Mouse (Mus musculus) G1E-ER4 (cell line): Measurements from ENCODE around the gene Smad5. TPM values are rescaled to one million over a fixed set of nuclear protein-coding genes. Genes with fewer than 3 reads are reported as not detected.
A peak's percentile ranks its signal among the peaks of the same experiment; 100 is the strongest.

ENCODE experiments used
- GATA1 ChIP-seq: IDR thresholded peaks from one replicate; pipeline ENCODE4 v1.8.0; 2012; ENCODE audit warnings: low read length, inconsistent platforms
- polyA plus RNA-seq: library from polyadenylated mRNA; stranded (reverse); fragments of >175 nt; gene quantifications from 2 replicates; pipeline ENCODE4 v1.2.3, GENCODE M21; 2012

The Smad5 gene
- polyA plus RNA-seq, 1 experiment = 3.5 TPM

DNA sequence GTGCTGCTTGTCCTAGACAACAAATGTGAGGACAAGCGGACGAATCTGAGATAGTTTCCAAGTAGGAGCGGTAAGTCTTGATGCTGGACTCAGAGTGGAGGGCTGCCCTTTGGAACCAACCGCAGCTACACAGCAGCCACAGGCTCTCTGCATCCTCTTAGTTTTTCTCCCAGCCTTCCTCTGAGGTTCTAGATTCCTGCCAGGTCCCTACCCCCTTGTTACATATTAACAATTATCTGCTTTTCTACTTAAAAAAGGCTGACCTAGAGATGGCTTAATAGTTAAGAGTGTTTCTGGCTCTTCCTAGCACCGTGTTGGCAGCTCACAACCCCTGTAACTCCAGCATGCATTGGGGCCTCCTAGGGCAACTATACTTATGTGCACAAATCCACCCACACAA lies 7.1 kb upstream of the Smad5 start:
- no peak for TF ChIP-seq GATA1

DNA sequence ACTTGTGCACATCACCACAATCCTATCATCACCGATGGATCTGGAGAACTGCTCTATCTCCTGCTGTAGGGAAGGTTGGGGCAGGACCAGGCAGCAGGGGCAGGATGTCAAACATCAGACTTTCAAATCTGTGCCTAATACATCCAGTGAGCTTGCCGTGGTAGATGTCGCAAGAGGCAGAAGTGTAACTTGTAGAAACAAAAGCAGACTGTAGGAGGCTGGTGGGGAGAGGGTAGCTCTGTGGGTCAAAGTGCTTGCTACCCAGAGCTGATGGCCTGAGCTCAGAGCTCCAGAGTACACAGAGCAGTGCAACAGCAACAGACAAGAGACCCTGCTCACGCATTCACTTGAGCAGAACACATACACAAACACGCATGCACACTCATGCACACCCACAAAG lies 6.1 kb upstream of the Smad5 start:
- TF ChIP-seq GATA1 = no peak

DNA sequence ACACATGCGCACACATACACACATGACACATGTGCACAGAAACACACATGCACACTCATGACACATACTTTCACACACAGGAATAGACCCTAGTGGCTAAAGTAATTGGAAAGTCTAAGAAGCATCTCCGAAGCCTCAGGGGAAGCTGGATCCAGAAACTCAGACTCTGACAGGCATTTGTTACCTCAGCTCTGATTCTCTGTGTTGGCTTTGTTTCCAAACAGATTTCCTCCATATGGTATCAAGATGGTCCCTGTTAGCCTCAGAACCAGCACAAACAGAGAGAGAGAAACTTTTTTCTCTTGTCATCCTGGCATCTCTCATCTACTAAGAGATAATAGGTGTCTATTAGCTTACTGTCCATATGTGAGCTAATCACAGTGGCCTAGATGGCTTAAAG lies 5.6 kb upstream of the Smad5 start:
- TF ChIP-seq GATA1 = no peak

DNA sequence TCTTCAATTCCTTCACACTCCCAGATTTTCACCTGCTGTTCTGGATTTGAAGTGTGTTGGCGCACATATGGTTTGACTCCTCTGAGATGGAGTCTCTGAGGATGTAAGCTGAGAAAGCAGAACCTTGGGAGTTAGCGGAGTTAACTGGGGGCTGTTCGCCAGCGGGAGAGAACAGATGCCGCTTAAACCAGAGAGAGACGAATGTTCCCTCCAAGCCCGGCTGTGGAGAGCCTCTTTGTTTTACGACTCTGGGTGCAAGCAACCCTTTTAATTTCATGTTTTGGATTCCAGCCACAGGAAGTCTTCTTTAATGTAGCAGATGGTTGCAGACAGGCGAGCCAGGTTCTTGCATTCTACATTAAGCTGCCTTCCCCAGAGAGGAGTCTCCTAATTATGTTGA lies 4.4 kb upstream of the Smad5 start:
- no peak for TF ChIP-seq GATA1

DNA sequence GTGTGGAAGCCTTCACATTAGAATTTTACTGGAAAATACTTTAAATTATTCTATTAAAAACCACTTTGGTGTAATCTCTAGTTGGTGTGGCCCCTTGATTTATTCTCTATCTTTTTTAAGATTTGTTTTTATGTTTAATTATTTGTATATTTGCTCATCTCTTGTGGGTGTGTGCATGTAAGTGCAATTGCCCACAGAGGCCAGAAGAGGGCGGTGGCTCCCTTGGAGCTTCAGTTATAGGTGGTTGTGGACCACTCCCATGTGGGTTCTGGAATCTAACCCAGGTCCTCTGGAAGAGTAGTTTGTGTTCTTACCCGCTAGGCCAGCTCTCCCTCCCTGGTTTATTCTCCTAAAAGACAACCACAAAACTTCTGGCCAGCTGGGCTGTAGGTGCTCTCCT lies 3.4 kb upstream of the Smad5 start:
- TF ChIP-seq GATA1 = no peak

DNA sequence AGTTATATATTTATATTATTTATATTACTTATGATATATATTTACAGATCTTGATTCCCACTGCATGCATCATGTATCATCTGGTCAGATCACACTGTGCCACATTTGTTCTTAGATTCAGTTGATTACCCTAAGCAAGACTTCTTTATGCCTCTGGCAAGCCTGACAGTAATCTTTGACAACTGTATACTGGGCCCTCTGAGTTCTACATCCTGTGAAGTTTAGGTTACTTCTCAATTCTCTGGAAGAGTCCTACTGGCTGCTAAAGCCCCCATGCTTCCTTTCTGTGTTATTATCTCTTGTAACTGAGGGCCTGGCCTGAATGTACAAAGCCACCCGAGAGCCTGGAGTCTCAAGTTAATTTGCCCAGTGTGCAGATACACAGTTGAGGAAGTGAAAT lies 1.8 kb upstream of the Smad5 start:
- TF ChIP-seq GATA1 = no peak

DNA sequence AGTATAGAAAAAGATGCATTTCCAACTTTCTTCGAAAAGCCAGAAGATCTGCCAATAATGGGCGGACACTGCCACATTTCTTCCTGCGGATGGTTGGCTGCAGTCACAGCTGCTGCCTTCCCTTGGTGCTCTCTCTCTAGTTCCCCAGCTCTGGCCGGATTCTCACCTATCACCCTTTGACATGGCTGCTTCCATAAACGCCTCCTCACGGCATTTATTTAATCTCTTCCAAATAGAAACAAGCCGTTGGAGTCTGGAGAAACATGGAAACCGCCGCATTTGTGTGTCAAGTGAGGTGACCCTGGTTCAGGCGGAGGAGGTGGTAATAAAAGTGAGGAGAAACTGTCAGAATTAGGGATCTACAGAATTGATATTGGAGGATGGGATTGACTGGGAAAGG lies 886 bp upstream of the Smad5 start:
- no peak for TF ChIP-seq GATA1

DNA sequence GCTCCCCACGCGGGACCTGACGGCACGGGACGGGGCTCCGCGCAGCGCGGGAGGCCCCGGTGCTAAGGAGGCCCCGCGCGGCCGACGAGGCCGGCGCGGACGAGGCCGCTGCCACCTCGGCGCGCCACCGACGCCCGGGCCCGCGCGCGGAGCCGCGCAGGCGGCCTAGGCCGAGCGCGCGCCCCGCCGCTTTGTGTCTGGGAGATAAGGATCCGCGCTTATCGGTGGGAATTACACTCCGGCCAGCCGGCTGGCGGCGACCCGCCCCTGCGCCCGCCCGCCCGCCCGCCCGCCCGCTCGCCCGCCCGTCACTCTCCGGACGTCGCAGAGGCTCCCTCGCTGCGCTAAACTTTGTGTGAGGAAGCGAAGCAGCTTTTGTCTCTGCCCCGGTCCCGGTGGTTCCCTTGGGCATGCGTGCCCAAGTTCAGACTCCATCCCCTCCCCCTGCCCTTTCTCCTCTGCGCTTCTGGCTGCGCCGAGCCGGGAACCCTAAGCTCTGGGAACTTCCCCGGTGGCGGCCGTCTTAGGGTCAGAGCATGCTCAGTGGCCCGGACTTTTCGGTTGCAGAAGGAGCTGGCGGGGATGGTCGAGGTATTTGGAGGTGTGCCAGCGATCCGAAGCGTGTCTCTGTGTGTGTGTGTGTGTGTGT lies 536 bp downstream of the Smad5 start:
- no peak for TF ChIP-seq GATA1

DNA sequence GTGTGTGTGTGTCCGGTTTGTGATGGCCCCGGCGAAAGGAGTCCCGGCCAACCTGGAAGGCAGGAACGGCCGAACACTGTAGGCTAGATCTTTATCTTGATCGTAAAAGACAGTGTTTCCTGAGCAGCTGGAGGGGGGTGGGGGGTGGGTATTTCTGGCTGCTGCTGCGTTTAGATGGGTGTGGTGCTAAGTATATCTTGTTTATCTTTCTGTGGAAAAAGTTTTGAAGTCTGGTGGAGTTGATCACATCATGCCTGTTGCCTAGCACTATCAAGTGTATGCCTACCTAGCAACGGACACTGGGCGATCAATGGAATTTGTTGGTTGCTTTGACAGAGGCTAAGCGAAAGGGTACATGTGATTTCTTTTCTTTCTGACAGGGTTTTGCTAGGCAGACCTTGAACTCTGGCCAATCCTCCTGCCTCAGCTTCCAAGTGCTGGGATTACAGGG lies 1.1 kb downstream of the Smad5 start:
- TF ChIP-seq GATA1 = peak; percentile 54

DNA sequence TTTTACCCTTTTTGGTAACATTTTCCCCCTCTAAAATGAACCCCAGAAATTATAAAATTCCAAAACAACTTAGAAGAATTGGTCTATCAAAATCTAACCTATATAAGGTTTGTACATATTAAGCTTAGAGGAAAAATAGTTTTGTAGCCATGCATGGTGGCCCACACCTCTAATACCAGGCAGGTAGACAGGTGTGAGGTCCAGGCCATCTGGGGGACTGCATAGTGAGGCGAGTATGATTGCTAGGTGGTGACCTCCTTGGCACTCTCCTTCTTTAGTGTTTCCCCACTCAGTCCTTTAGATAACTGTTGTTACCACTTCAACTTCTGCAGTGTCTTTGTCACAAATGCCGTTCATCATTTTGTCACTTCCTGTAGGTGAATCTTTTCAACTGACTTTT lies 1.8 kb downstream of the Smad5 start:
- no peak for TF ChIP-seq GATA1

DNA sequence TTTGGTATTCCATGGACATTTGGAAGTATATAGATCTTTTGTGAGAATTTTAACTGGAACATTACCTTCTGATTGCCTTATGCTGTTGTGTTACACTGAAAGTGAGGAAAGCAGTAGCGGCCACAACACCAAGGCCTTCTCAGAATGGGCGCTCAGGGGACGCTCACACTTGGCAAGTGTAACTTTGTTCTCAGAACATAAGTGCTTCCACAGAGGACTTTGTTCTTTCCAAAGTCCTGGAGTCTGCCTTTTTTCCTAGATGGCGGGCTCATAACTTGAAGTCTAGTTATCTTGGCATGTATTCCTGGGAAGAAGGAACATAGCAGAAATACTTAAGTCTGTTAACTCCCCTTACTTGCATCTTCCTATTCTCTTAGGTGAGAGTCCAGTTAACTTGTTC lies 4.3 kb downstream of the Smad5 start:
- no peak for TF ChIP-seq GATA1

DNA sequence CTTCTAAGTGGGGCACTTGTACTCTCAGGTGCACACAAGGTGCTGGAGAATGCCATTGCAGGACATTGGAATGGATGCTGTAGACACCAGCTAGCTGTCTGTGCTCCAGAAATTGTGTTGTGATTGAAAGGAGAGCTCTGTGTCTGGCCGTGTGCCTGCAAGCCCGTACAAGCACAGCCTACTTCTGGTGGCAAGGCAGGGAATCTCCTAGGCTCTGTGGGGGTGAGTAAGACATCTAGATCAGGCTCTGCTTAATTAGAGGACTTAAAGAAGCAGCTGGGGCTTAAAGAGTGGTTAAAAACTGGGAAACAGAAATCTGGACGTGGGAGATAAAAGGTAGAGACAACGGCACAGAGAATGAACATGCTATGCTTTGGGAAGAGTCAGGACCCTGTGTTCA lies 4.8 kb downstream of the Smad5 start:
- TF ChIP-seq GATA1 = no peak

DNA sequence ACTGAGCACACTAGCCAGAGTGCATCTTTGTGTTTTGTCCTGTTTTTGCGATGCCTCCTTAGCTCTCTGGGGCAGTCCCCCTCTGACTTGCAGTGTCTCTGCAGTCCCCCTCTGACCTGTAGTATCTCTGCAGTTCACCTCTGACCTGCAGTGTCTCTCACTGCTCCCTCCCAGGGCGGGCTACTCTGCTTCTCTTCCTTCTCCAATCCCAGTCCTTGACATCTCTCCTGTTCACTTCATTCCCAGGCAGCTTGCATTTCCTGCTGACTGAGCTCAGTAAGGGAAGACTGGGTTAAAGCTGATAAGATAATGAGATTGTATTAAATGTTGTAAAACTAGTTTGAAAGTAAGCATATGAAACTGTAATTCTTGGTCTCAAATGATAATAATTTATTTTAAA lies 7.8 kb downstream of the Smad5 start:
- no peak for TF ChIP-seq GATA1

DNA sequence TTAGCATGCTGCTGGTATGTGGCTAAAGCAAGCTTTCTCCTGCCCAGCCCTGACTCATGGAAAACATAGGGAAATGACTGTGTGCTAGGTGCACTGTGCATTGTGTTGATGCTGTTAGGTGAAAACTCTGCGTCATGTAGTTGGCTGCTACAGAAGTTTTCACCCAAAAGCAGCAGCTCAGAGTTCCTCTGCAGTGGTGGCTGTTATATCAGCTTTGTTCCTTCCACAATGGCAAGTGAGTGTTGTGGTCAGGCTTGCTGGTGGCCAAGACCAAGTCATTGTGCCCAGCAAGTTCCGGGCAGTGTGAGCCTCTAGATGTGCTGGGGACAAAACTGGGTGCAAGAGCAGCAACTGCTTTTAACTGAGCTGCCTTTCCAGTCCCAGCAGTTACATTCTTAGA lies 9.4 kb downstream of the Smad5 start:
- no peak for TF ChIP-seq GATA1

DNA sequence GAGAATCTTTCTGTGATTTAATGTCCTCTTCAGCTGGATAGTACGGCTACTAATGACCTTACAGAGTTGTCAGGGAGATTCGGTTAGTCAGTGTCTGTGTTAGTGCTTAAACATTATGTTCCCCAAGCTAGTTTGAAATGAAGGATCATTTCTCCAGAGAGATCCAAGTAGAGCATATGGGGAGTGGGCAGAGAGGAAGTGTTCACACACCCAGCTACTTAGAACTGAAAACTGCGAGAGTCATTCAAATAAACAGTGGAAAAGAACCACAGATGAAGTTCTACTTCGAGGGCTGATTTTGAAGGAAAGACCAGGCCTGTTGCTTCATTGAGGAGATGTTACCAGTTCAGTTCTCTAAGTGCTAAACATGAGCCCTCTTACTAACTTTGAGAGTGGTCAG lies 23.7 kb downstream of the Smad5 start:
- no peak for TF ChIP-seq GATA1

DNA sequence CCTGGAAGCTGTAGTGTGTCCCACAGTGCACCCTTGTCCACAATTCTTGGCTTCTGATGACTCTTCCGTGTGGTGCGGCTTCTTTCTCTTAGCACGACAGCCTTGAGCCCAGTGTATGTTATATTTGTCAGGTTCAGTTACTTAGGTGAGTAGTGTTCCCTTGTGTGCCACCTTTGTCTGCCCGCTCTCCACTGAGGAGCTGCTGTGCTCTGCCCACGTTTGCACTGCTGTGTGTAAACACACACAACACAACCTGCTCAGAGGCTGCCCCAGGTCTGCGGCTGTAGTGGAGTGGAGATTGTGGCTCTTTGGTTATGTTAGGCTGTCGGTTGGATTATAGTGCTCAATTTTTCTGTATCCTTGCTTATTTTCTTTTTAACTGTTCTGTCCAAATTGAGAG lies 26.2 kb downstream of the Smad5 start:
- no peak for TF ChIP-seq GATA1

DNA sequence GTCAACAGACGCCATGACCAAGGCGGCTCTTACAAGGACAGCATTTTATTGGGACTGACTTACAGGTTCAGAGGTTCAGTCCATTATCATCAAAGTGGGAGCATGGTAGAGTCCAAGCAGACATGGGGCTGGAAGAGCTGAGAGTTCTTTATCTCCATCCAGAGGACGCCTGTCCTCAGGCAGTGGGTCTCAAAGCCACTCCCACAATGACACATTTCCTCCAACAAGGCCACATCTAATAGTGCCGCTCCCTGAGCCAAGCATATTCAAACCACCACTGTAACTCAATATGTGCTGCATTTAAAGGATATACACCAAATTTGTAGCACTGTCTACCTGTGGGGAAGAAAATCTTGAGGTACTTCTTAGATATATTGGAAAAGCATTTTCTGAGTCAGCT lies 31.8 kb downstream of the Smad5 start:
- no peak for TF ChIP-seq GATA1
